ENCODE assay signal across 8 mouse cellular contexts in genomic region chr4:41497995-41498845, GRCm38 (mm10). TPM values are rescaled to one million over a fixed set of nuclear protein-coding genes. Genes with fewer than 3 reads are reported as not detected.
A peak's percentile ranks its signal among the peaks of the same experiment; 100 is the strongest.
DNase-seq lines count a peak whose midpoint lies in the region; ATAC-seq and TF ChIP-seq lines count a peak whose summit lies in the region.

No protein-coding gene starts in this region.

- H3K9ac ChIP-seq in lung, embryonic 16.5 days (ENCODE audit: low read length), result peak overlapping the region; percentile 13; the same call in 1 of the 2 replicates
- 0 out of 2 replicates have a peak overlapping the region, but pooled peaks have one; percentile 16 for H3K9ac ChIP-seq in forebrain, embryonic 11.5 days (ENCODE audit: low read length)
- no peak overlapping the region; the same call in 1 of the 2 replicates for H3K9ac ChIP-seq in limb, embryonic 12.5 days (replicated peaks)

- H3K9me3 ChIP-seq in lung, embryonic 16.5 days (ENCODE audit: control insufficient read depth, low read length), result no peaks in the 10 kb centered on the region
- no peaks in the 10 kb centered on the region for H3K9me3 ChIP-seq in forebrain, embryonic 11.5 days (ENCODE audit: control insufficient read depth, low read length)
- no peaks in the 10 kb centered on the region for H3K9me3 ChIP-seq in limb, embryonic 12.5 days

- H3K27me3 ChIP-seq in lung, embryonic 16.5 days (ENCODE audit: control insufficient read depth, insufficient read depth, low read depth, low read length), result peaks cover 50% of the 10 kb centered on the region
- peaks cover 62% of the 10 kb centered on the region for H3K27me3 ChIP-seq in forebrain, embryonic 11.5 days (ENCODE audit: control insufficient read depth, insufficient read depth, low read length)
- H3K27me3 ChIP-seq in limb, embryonic 12.5 days, result peaks cover 99% of the 10 kb centered on the region

- TF ChIP-seq CTCF in olfactory bulb, adult 2 months (IDR thresholded peaks at IDR 0.05; ENCODE audit: insufficient read depth, low read depth, low read length), result no peak

- DNase-seq in lung, postnatal 25 days (ENCODE audit: low spot score), result no peak
- DNase-seq in forebrain, embryonic 11.5 days (ENCODE audit: low spot score), result no peak
- DNase-seq in urinary bladder, postnatal 25 days (ENCODE audit: low spot score), result no peak
- no peak for DNase-seq in thymus, postnatal 14 days

- H3K27ac ChIP-seq in lung, embryonic 16.5 days (ENCODE audit: low read length), result no peak overlapping the region
- H3K27ac ChIP-seq in forebrain, embryonic 11.5 days (ENCODE audit: low read depth, low read length), result no peak overlapping the region
- H3K27ac ChIP-seq in limb, embryonic 12.5 days, result no peak overlapping the region
- no peak overlapping the region for H3K27ac ChIP-seq in olfactory bulb, adult 2 months (ENCODE audit: insufficient read depth, low read depth, low read length)

- peak overlapping the region; percentile 35 for H3K4me3 ChIP-seq in lung, embryonic 16.5 days (ENCODE audit: low read length)
- peak overlapping the region; percentile 22 for H3K4me3 ChIP-seq in forebrain, embryonic 11.5 days (ENCODE audit: low read depth, low read length)
- peak overlapping the region; percentile 38 for H3K4me3 ChIP-seq in limb, embryonic 12.5 days (replicated peaks)
- peak overlapping the region; percentile 18 for H3K4me3 ChIP-seq in olfactory bulb, adult 2 months (ENCODE audit: insufficient read depth, low read depth, low read length)

- peaks cover 21% of the 10 kb centered on the region for H3K4me1 ChIP-seq in lung, embryonic 16.5 days (replicated peaks; ENCODE audit: control insufficient read depth, insufficient read depth, low read length)
- H3K4me1 ChIP-seq in forebrain, embryonic 11.5 days (replicated peaks; ENCODE audit: control insufficient read depth, insufficient read depth, low read length), result peaks cover 24% of the 10 kb centered on the region
- H3K4me1 ChIP-seq in limb, embryonic 12.5 days (replicated peaks), result peaks cover 32% of the 10 kb centered on the region
- H3K4me1 ChIP-seq in olfactory bulb, adult 2 months (ENCODE audit: control insufficient read depth, insufficient read depth, low read length), result peaks cover 22% of the 10 kb centered on the region

- no peaks in the 10 kb centered on the region for H3K36me3 ChIP-seq in lung, embryonic 16.5 days (ENCODE audit: control insufficient read depth, insufficient read depth, low read length)
- H3K36me3 ChIP-seq in forebrain, embryonic 11.5 days (ENCODE audit: control insufficient read depth, insufficient read depth, low read length), result no peaks in the 10 kb centered on the region
- H3K36me3 ChIP-seq in limb, embryonic 12.5 days, result no peaks in the 10 kb centered on the region

- no peak for TF ChIP-seq POLR2A in olfactory bulb, adult 2 months (IDR thresholded peaks at IDR 0.05; ENCODE audit: insufficient read depth, low read depth, low read length)

- H3K4me2 ChIP-seq in lung, embryonic 16.5 days (ENCODE audit: low read depth, low read length), result peak overlapping the region; percentile 54
- peak overlapping the region; percentile 49 for H3K4me2 ChIP-seq in forebrain, embryonic 11.5 days (ENCODE audit: low read depth, low read length, severe bottlenecking)
- H3K4me2 ChIP-seq in limb, embryonic 12.5 days, result peak overlapping the region; percentile 67

- ATAC-seq in lung, embryonic 16.5 days (ENCODE audit: low read depth), result no peak
- no peak for ATAC-seq in forebrain, embryonic 11.5 days (replicated peaks; ENCODE audit: low FRiP score)
- no peak for ATAC-seq in limb, embryonic 12.5 days (ENCODE audit: insufficient number of reproducible peaks, insufficient read depth, low FRiP score, low TSS enrichment, low read depth)
- ATAC-seq in frontal cortex, adult (ENCODE audit: low TSS enrichment), result no peak

- 6% methylated on average over 72 of the region's 72 CpGs for WGBS in lung, embryonic 16.5 days
- 6% methylated on average over 72 of the region's 72 CpGs for WGBS in forebrain, embryonic 11.5 days
- 4% methylated on average over 72 of the region's 72 CpGs for WGBS in limb, embryonic 12.5 days
- WGBS in olfactory bulb, adult 2 months, result 58% methylated on average over 72 of the region's 72 CpGs

RNA-seq across cellular contexts. Expression of gene AI464131, which starts 4.7 kb away (rescaled TPM):
- 6.0 and 6.4 TPM in 2 replicates for polyA plus RNA-seq in lung, embryonic 16.5 days (2015; fragmentation: Nextera tagmentation; extraction: Ambion mirVana)
- 8.7 and 9.2 TPM in 2 replicates for polyA plus RNA-seq in forebrain, embryonic 11.5 days (2014; fragmentation: Nextera tagmentation; extraction: Ambion mirVana)
- 2.3 and 3.1 TPM in 2 replicates for polyA plus RNA-seq in limb, embryonic 12.5 days (2016; fragmentation: Nextera tagmentation; extraction: Ambion mirVana)
- polyA plus RNA-seq in olfactory bulb, adult 2 months (2012; ENCODE audit: insufficient read depth, insufficient read length, low replicate concordance, missing spikeins), result not detected in 2 replicates

RNA-seq across cellular contexts. Expression of gene 1110017D15Rik, which starts 18.9 kb away (rescaled TPM):
- polyA plus RNA-seq in lung, embryonic 16.5 days (2015; fragmentation: Nextera tagmentation; extraction: Ambion mirVana), result 15.7 and 18.6 TPM in 2 replicates
- 4.8 and 5.2 TPM in 2 replicates for polyA plus RNA-seq in forebrain, embryonic 11.5 days (2014; fragmentation: Nextera tagmentation; extraction: Ambion mirVana)
- 1.5 TPM in 2 replicates for polyA plus RNA-seq in limb, embryonic 12.5 days (2016; fragmentation: Nextera tagmentation; extraction: Ambion mirVana)
- polyA plus RNA-seq in olfactory bulb, adult 2 months (2012; ENCODE audit: insufficient read depth, insufficient read length, low replicate concordance, missing spikeins), result not detected in 2 replicates

RNA-seq across cellular contexts. Expression of gene Nudt2, which starts 33.3 kb away (rescaled TPM):
- polyA plus RNA-seq in lung, embryonic 16.5 days (2015; fragmentation: Nextera tagmentation; extraction: Ambion mirVana), result 46.9 and 47.6 TPM in 2 replicates
- polyA plus RNA-seq in forebrain, embryonic 11.5 days (2014; fragmentation: Nextera tagmentation; extraction: Ambion mirVana), result 64.7 and 68.0 TPM in 2 replicates
- 49.9 and 50.1 TPM in 2 replicates for polyA plus RNA-seq in limb, embryonic 12.5 days (2016; fragmentation: Nextera tagmentation; extraction: Ambion mirVana)
- polyA plus RNA-seq in olfactory bulb, adult 2 months (2012; ENCODE audit: insufficient read depth, insufficient read length, low replicate concordance, missing spikeins), result not detected in 2 replicates

RNA-seq across cellular contexts. Expression of gene Kif24, which starts 33.5 kb away (rescaled TPM):
- polyA plus RNA-seq in lung, embryonic 16.5 days (2015; fragmentation: Nextera tagmentation; extraction: Ambion mirVana), result 8.3 and 8.4 TPM in 2 replicates
- polyA plus RNA-seq in forebrain, embryonic 11.5 days (2014; fragmentation: Nextera tagmentation; extraction: Ambion mirVana), result 14.9 and 15.8 TPM in 2 replicates
- 11.6 and 11.7 TPM in 2 replicates for polyA plus RNA-seq in limb, embryonic 12.5 days (2016; fragmentation: Nextera tagmentation; extraction: Ambion mirVana)
- not detected in 2 replicates for polyA plus RNA-seq in olfactory bulb, adult 2 months (2012; ENCODE audit: insufficient read depth, insufficient read length, low replicate concordance, missing spikeins)

Comparison
In these comparisons a context has a peak if more than half of its experiments do, and no peak if none do; other contexts are left out.
1. RNA of gene Nudt2, which starts 33.3 kb away (polyA plus RNA-seq): 64.7 to 68.0 TPM in forebrain, embryonic 11.5 days, 49.9 to 50.1 TPM in limb, embryonic 12.5 days and 46.9 to 47.6 TPM in lung, embryonic 16.5 days; not detected in olfactory bulb, adult 2 months; every median in the first group is over 10 times any median in the second.
2. Peak in every context shown above with its lines, with median percentiles within 50 percentile points of each other: H3K4me2 ChIP-seq and H3K4me3 ChIP-seq.